Mouse (Mus musculus) adrenal gland, adult (tissue): ENCODE results near the gene Krtdap.
A peak's percentile ranks its signal among the peaks of the same experiment; 100 is the strongest.
"Not testable (repeated sequence)": the region's sequence is repeated elsewhere in the genome, so short reads cannot be mapped to it uniquely, and the experiment has no call there.

Source experiments
- DNase-seq, 2 experiments: peaks; one replicate each; pipeline ENCODE4 v3.0.0; 2022 to 2023; ENCODE audit warnings: low spot score in 1 of 2; ENCODE audit not compliant: inconsistent age in 2 of 2

Krtdap gene

GRCm38 (mm10) chr7:30787377-30788022 lies at the start of gene Krtdap:
Krtdap (plus strand) TSS chr7:30787896.
- no peak for DNase-seq

GRCm38 (mm10) chr7:30742570-30742969 lies 45.1 kb upstream of the Krtdap start:
- DNase-seq: peak in 1 of 2 experiments; percentile 23

GRCm38 (mm10) chr7:30743617-30744016 lies 44.1 kb upstream of the Krtdap start, which contains the start of gene Gapdhs:
Gapdhs (minus strand) TSS chr7:30743681.
- not testable (repeated sequence) for DNase-seq

- DNase-seq: peak; percentile 51 to 85
Measured at GRCm38 (mm10) chr7:30744022-30744598, 43.6 kb upstream of the Krtdap start.

GRCm38 (mm10) chr7:30747525-30748204 lies 40.0 kb upstream of the Krtdap start:
- DNase-seq: peak in 1 of 2 experiments; percentile 29

GRCm38 (mm10) chr7:30749824-30750606 lies 37.7 kb upstream of the Krtdap start:
- DNase-seq: peak in 1 of 2 experiments; percentile 38

GRCm38 (mm10) chr7:30751086-30751669 lies 36.5 kb upstream of the Krtdap start, which contains the start of gene Sbsn:
Sbsn (plus strand) TSS chr7:30751471.
- peak; percentile 76 to 93 for DNase-seq

- DNase-seq: no peak
Measured at GRCm38 (mm10) chr7:30757001-30757400, 30.7 kb upstream of the Krtdap start.

GRCm38 (mm10) chr7:30758853-30759252 lies 28.8 kb upstream of the Krtdap start:
- peak; percentile 84 to 92 for DNase-seq

- DNase-seq: no peak
Measured at GRCm38 (mm10) chr7:30761769-30762352, 25.8 kb upstream of the Krtdap start.

- no peak for DNase-seq
Measured at GRCm38 (mm10) chr7:30763456-30763855, 24.2 kb upstream of the Krtdap start, which contains the start of gene Dmkn. Dmkn (plus strand) TSS chr7:30763756.

- DNase-seq: no peak
Measured at GRCm38 (mm10) chr7:30765173-30765572, 22.5 kb upstream of the Krtdap start.

GRCm38 (mm10) chr7:30766408-30766807 lies 21.3 kb upstream of the Krtdap start:
- DNase-seq: no peak

GRCm38 (mm10) chr7:30769236-30769635 lies 18.5 kb upstream of the Krtdap start:
- no peak for DNase-seq

GRCm38 (mm10) chr7:30776104-30776503 lies 11.6 kb upstream of the Krtdap start:
- peak in 1 of 2 experiments; percentile 17 for DNase-seq

- no peak for DNase-seq
Measured at GRCm38 (mm10) chr7:30777081-30777579, 10.6 kb upstream of the Krtdap start.

- DNase-seq: no peak
Measured at GRCm38 (mm10) chr7:30777911-30778310, 9.8 kb upstream of the Krtdap start.

GRCm38 (mm10) chr7:30781792-30782191 lies 5.9 kb upstream of the Krtdap start:
- peak in 1 of 2 experiments; percentile 36 for DNase-seq

- DNase-seq: no peak
Measured at GRCm38 (mm10) chr7:30782658-30783057, 5.0 kb upstream of the Krtdap start.

- DNase-seq: no peak
Measured at GRCm38 (mm10) chr7:30785154-30785553, 2.5 kb upstream of the Krtdap start.
